Mouse (Mus musculus) lung, postnatal 0 days (tissue): ENCODE results near the gene Pex19.

ENCODE experiments used
- CTCF ChIP-seq: IDR thresholded peaks from 2 replicates; pipeline ENCODE4 v1.5.1; 2016; ENCODE audit warnings: antibody characterized with exemption, mild to moderate bottlenecking
- EP300 ChIP-seq: IDR thresholded peaks from 2 replicates; pipeline ENCODE4 v1.6.1; 2016; ENCODE audit warnings: antibody characterized with exemption, mild to moderate bottlenecking, control low read depth

GRCm38 (mm10) chr1:172126376-172127347 is at the start of gene Pex19:
- TF ChIP-seq EP300 (no peak), CTCF (no peak)
